Mouse (Mus musculus) lung, postnatal 0 days (tissue): ENCODE measurements at regions not wholly inside any gene's neighbourhood (a gene's known extent, or its start where the extent isn't known, plus 50 kb on each side); places are given as distances from the start of the nearest gene placed in this dataset.

Experiments used
- ATAC-seq: fragments of 200-750 bp; cut with Nextera tagmentation; 2 replicates; pipeline ENCODE4 v1.8.0; 2017; ENCODE audit warnings: moderate library complexity
- DNase-seq: peaks from one replicate; pipeline ENCODE4 v3.0.0-alpha.2; 2016; ENCODE audit warnings: low spot score
- H3K27ac ChIP-seq: fragments of 300-500 bp; sonication (generic); 2 replicates; pipeline ENCODE4 v1.5.1; 2014; ENCODE audit warnings: antibody characterized with exemption, mild to moderate bottlenecking, low read length, mixed read lengths
- H3K27me3 ChIP-seq: fragments of 300-500 bp; sonication (generic); replicated peaks from 2 replicates; pipeline ENCODE4 v1.6.1; 2014; ENCODE audit warnings: low read length, mixed read lengths; ENCODE audit not compliant: insufficient read depth
- H3K36me3 ChIP-seq: fragments of 300-500 bp; sonication (generic); 2 replicates; pipeline ENCODE4 v1.6.1; 2014; ENCODE audit warnings: low read length, mixed read lengths; ENCODE audit not compliant: insufficient read depth
- H3K4me1 ChIP-seq: fragments of 300-500 bp; sonication (generic); 2 replicates; pipeline ENCODE4 v1.6.1; 2014; ENCODE audit warnings: antibody characterized with exemption, low read depth, low read length, mixed read lengths; ENCODE audit not compliant: insufficient read depth
- H3K4me2 ChIP-seq: fragments of 300-500 bp; sonication (generic); replicated peaks from 2 replicates; pipeline ENCODE4 v1.6.1; 2014; ENCODE audit warnings: low read depth, mild to moderate bottlenecking, low read length, moderate library complexity, mixed read lengths
- H3K4me3 ChIP-seq: fragments of 300-500 bp; sonication (generic); 2 replicates; pipeline ENCODE4 v1.5.1; 2014; ENCODE audit warnings: low read depth, low read length
- H3K9ac ChIP-seq: fragments of 300-500 bp; sonication (generic); replicated peaks from 2 replicates; pipeline ENCODE4 v1.6.1; 2014; ENCODE audit warnings: low read depth, mild to moderate bottlenecking
- H3K9me3 ChIP-seq: fragments of 300-500 bp; sonication (generic); 2 replicates; pipeline ENCODE4 v1.6.1; 2016; ENCODE audit warnings: low read length, mixed read lengths
- CTCF ChIP-seq: IDR thresholded peaks from 2 replicates; pipeline ENCODE4 v1.5.1; 2016; ENCODE audit warnings: antibody characterized with exemption, mild to moderate bottlenecking
- EP300 ChIP-seq: IDR thresholded peaks from 2 replicates; pipeline ENCODE4 v1.6.1; 2016; ENCODE audit warnings: antibody characterized with exemption, mild to moderate bottlenecking, control low read depth
- WGBS: fragments of 180-500 bp; shearing (Covaris S2); extraction: QIAGEN DNeasy Blood & Tissue Kit; methylation state at CpG from one replicate; pipeline ENCODE4 v1.1.7; 2014; 5-methylcytosine and 5-hydroxymethylcytosine counted together

DNA sequence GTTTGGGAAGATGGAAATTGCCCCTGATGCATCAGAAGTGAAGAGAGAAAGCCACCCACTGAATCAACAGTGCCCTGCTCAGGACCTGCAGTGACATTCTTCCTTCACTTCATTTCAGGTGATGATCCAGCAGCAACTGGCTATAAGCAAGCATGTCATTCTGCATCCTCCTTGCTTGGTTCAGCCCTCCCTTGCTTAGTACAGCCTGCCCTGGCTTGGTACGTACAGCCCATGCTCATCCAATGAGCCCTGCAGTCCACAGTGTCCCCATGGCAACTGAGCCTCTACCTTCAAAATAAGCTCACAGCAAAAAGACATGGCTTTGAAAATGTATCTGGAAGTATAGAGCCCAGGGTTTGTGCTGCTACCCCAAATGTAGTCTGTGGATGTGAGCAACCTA lies 181.4 kb upstream of the Bmp4 start:
- Histone ChIP-seq H3K9me3 (no peaks in the 10 kb centered on the region), H3K27ac (no peak overlapping the region)

GRCm38 (mm10) chr14:46569273-46569672 lies 178.8 kb upstream of the Bmp4 start:
- no peak overlapping the region for H3K9ac ChIP-seq
- no peaks in the 10 kb centered on the region for H3K27me3 ChIP-seq
- H3K4me3 ChIP-seq = no peak overlapping the region
- DNase-seq (peak; percentile 5), ATAC-seq (no peak)
- no peaks in the 10 kb centered on the region for H3K9me3 ChIP-seq
- no peaks in the 10 kb centered on the region for H3K36me3 ChIP-seq
- H3K4me2 ChIP-seq = no peak overlapping the region; the same call in 1 of the 2 replicates
- TF ChIP-seq CTCF = no peak
- no peak for TF ChIP-seq EP300
- WGBS = 30% methylated on average over 8 of the region's 8 CpGs
- H3K4me1 ChIP-seq = peaks cover 4% of the 10 kb centered on the region; the same call in 1 of the 2 replicates
- H3K27ac ChIP-seq = no peak overlapping the region

More for the DNA sequence above, 181.4 kb upstream of the Bmp4 start:
- Histone ChIP-seq H3K4me1 (peaks cover 4% of the 10 kb centered on the region; the same call in 1 of the 2 replicates), H3K9ac (no peak overlapping the region), H3K27me3 (no peaks in the 10 kb centered on the region), H3K36me3 (no peaks in the 10 kb centered on the region), H3K4me2 (no peak overlapping the region), H3K4me3 (no peak overlapping the region)
- no peak for DNase-seq
- 78% methylated on average over 1 of the region's 1 CpGs for WGBS
- no peak for ATAC-seq
- TF ChIP-seq CTCF (no peak), EP300 (no peak)

- 71% methylated on average over 3 of the region's 3 CpGs for WGBS
- no peak for TF ChIP-seq EP300
- no peak for TF ChIP-seq CTCF
- H3K4me3 ChIP-seq = no peak overlapping the region
- no peak overlapping the region for H3K9ac ChIP-seq
- no peak overlapping the region for H3K4me2 ChIP-seq
- ATAC-seq (no peak), DNase-seq (no peak)
- no peaks in the 10 kb centered on the region for H3K9me3 ChIP-seq
- H3K27ac ChIP-seq = no peak overlapping the region
- no peaks in the 10 kb centered on the region for H3K27me3 ChIP-seq
- H3K36me3 ChIP-seq = no peaks in the 10 kb centered on the region
- peaks cover 4% of the 10 kb centered on the region; the same call in 1 of the 2 replicates for H3K4me1 ChIP-seq
Measured at GRCm38 (mm10) chr14:46567411-46567780, 176.9 kb upstream of the Bmp4 start.

GRCm38 (mm10) chr14:46566681-46567410 lies 176.4 kb upstream of the Bmp4 start:
- DNase-seq (no peak), ATAC-seq (no peak)
- TF ChIP-seq CTCF = no peak
- WGBS = 25% methylated on average over 9 of the region's 9 CpGs
- H3K4me1 ChIP-seq = peaks cover 4% of the 10 kb centered on the region; the same call in 1 of the 2 replicates
- no peak overlapping the region for H3K9ac ChIP-seq
- H3K9me3 ChIP-seq = no peaks in the 10 kb centered on the region
- H3K27ac ChIP-seq = no peak overlapping the region
- no peaks in the 10 kb centered on the region for H3K27me3 ChIP-seq
- H3K4me3 ChIP-seq = no peak overlapping the region
- no peaks in the 10 kb centered on the region for H3K36me3 ChIP-seq
- H3K4me2 ChIP-seq = no peak overlapping the region

DNA sequence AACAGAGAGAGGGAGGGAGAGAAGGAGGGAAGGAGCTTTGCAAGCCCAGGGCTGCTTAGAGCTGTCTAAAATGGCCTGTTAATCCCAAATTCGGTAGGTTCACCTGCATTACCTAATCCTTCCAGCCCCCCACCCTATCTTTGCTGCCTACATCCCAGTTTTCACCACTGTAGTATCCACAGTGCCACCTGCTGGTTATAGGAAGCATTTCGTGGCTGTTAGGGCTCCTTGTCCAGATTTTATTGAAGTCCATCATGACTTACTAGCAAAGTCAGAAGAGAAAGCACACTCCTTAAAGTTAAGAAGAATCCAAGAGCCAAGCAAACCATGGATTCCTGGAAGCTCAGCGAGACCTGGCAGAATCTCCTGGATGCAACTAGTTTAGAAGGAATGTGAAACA lies 174.5 kb upstream of the Bmp4 start:
- no peaks in the 10 kb centered on the region for H3K36me3 ChIP-seq
- peaks cover 4% of the 10 kb centered on the region; the same call in 1 of the 2 replicates for H3K4me1 ChIP-seq
- TF ChIP-seq EP300 (no peak), CTCF (peak; percentile 92)
- H3K27me3 ChIP-seq = no peaks in the 10 kb centered on the region
- no peak overlapping the region for H3K4me3 ChIP-seq
- DNase-seq (peak; percentile 73), ATAC-seq (no peak)
- WGBS = 22% methylated on average over 3 of the region's 3 CpGs
- no peak overlapping the region for H3K4me2 ChIP-seq
- H3K27ac ChIP-seq = no peak overlapping the region
- no peaks in the 10 kb centered on the region for H3K9me3 ChIP-seq
- H3K9ac ChIP-seq = no peak overlapping the region

- Histone ChIP-seq H3K36me3 (no peaks in the 10 kb centered on the region), H3K4me1 (no peaks in the 10 kb centered on the region), H3K27ac (no peak overlapping the region), H3K9me3 (no peaks in the 10 kb centered on the region), H3K4me2 (no peak overlapping the region), H3K9ac (no peak overlapping the region), H3K4me3 (no peak overlapping the region), H3K27me3 (no peaks in the 10 kb centered on the region)
- peak; percentile 70 for TF ChIP-seq EP300
- TF ChIP-seq CTCF = no peak
- WGBS = 56% methylated on average over 5 of the region's 5 CpGs
- peak; percentile 46 for DNase-seq
- ATAC-seq = peak; percentile 32; the same call in 1 of the 2 replicates
Measured at GRCm38 (mm10) chr14:46562016-46562415, 171.5 kb upstream of the Bmp4 start.
